ENCODE assay signal across 8 mouse cellular contexts in the genomic region with DNA sequence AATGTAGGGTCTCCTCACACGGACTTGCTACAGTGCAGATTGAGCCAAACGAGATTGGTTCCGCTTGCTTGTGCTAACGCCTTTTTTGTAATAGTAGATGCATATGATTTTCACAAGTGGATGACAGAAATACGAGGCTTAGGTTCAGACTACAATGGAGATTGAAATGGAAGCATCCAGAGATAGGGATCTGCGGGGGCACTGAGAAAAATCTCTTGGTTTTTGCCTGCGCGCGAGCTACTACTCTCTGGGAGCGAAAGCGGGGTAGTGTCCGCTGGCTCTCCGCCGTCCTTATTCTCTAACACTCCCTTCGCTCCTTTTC. TPM values are rescaled to one million over a fixed set of nuclear protein-coding genes. Genes with fewer than 3 reads are reported as not detected.
DNase-seq lines count a peak whose midpoint lies in the region; ATAC-seq and TF ChIP-seq lines count a peak whose summit lies in the region.

No protein-coding gene starts in this region.

- H3K27ac ChIP-seq in layer of hippocampus, adult 2 months = peak overlapping the region; percentile 99
- H3K27ac ChIP-seq in embryonic facial prominence, embryonic 13.5 days = peak overlapping the region; percentile 94
- peak overlapping the region; percentile 80 for H3K27ac ChIP-seq in intestine, postnatal 0 days (ENCODE audit: low read depth, low read length)
- H3K27ac ChIP-seq in neural tube, embryonic 12.5 days = peak overlapping the region; percentile 78; the same call in 1 of the 2 replicates

- no peak for TF ChIP-seq CTCF in layer of hippocampus, adult 2 months (conservative IDR thresholded peaks at IDR 0.05)
- no peak for TF ChIP-seq CTCF in intestine, postnatal 0 days (IDR thresholded peaks at IDR 0.05; ENCODE audit: low read depth)

- peaks cover 30% of the 10 kb centered on the region for H3K4me1 ChIP-seq in embryonic facial prominence, embryonic 13.5 days
- H3K4me1 ChIP-seq in intestine, postnatal 0 days (replicated peaks; ENCODE audit: control insufficient read depth, insufficient read depth, low read length) = 0 out of 2 replicates have a peak, but pooled peaks cover 6% of the 10 kb centered on the region
- peaks cover 26% of the 10 kb centered on the region for H3K4me1 ChIP-seq in neural tube, embryonic 12.5 days

- no peak for ATAC-seq in embryonic facial prominence, embryonic 13.5 days (ENCODE audit: insufficient number of reproducible peaks, insufficient read depth, low FRiP score, low TSS enrichment, low read depth)
- ATAC-seq in intestine, postnatal 0 days = no peak
- ATAC-seq in neural tube, embryonic 12.5 days (ENCODE audit: low FRiP score, low read depth) = no peak

- 7% methylated on average over 15 of the region's 15 CpGs for WGBS in embryonic facial prominence, embryonic 13.5 days
- WGBS in intestine, postnatal 0 days = 5% methylated on average over 15 of the region's 15 CpGs
- 6% methylated on average over 15 of the region's 15 CpGs for WGBS in neural tube, embryonic 12.5 days

- peak overlapping the region; percentile 100 for H3K9ac ChIP-seq in embryonic facial prominence, embryonic 13.5 days
- peak overlapping the region; percentile 98 for H3K9ac ChIP-seq in intestine, postnatal 0 days (ENCODE audit: low read depth, low read length)
- peak overlapping the region; percentile 99 for H3K9ac ChIP-seq in neural tube, embryonic 12.5 days

- peak overlapping the region; percentile 83 for H3K4me3 ChIP-seq in layer of hippocampus, adult 2 months
- peak overlapping the region; percentile 99 for H3K4me3 ChIP-seq in embryonic facial prominence, embryonic 13.5 days
- H3K4me3 ChIP-seq in intestine, postnatal 0 days (ENCODE audit: low read depth, low read length) = peak overlapping the region; percentile 95
- peak overlapping the region; percentile 100 for H3K4me3 ChIP-seq in neural tube, embryonic 12.5 days

- DNase-seq in layer of hippocampus, adult 2 months (ENCODE audit: low spot score in 2 of 2) = no peak
- no peak for DNase-seq in layer of hippocampus, postnatal 36 days
- no peak for DNase-seq in thymus, postnatal 0 days (ENCODE audit: low spot score)
- DNase-seq in right cerebral cortex, postnatal 10 days (ENCODE audit: low spot score in 2 of 2) = no peak
- no peak for DNase-seq in urinary bladder, adult 2 months (ENCODE audit: low spot score)

- H3K36me3 ChIP-seq in embryonic facial prominence, embryonic 13.5 days = peaks cover 32% of the 10 kb centered on the region
- peaks cover 27% of the 10 kb centered on the region for H3K36me3 ChIP-seq in intestine, postnatal 0 days (ENCODE audit: control insufficient read depth, insufficient read depth)
- H3K36me3 ChIP-seq in neural tube, embryonic 12.5 days = peaks cover 31% of the 10 kb centered on the region

- no peaks in the 10 kb centered on the region for H3K9me3 ChIP-seq in embryonic facial prominence, embryonic 13.5 days
- no peaks in the 10 kb centered on the region for H3K9me3 ChIP-seq in intestine, postnatal 0 days (ENCODE audit: control insufficient read depth)
- no peaks in the 10 kb centered on the region for H3K9me3 ChIP-seq in neural tube, embryonic 12.5 days

- no peaks in the 10 kb centered on the region for H3K27me3 ChIP-seq in embryonic facial prominence, embryonic 13.5 days
- H3K27me3 ChIP-seq in intestine, postnatal 0 days (replicated peaks; ENCODE audit: control insufficient read depth, insufficient read depth, low read length) = no peaks in the 10 kb centered on the region
- no peaks in the 10 kb centered on the region for H3K27me3 ChIP-seq in neural tube, embryonic 12.5 days (replicated peaks)

- peak overlapping the region; percentile 92 for H3K4me2 ChIP-seq in embryonic facial prominence, embryonic 13.5 days
- H3K4me2 ChIP-seq in intestine, postnatal 0 days (replicated peaks; ENCODE audit: low read depth) = peak overlapping the region; percentile 79
- H3K4me2 ChIP-seq in neural tube, embryonic 12.5 days (replicated peaks) = peak overlapping the region; percentile 75

RNA-seq across cellular contexts. Expression of a gene that starts 0.3 kb away (rescaled TPM):
- 100 to 1,000 TPM; 615 to 621 TPM for total RNA-seq in layer of hippocampus, adult 2 months (2021)
- total RNA-seq in layer of hippocampus, postnatal 36 days (2021) = 100 to 1,000 TPM; 586 to 604 TPM
- 983 and 1,161 TPM in 2 replicates for polyA plus RNA-seq in embryonic facial prominence, embryonic 13.5 days (2015; fragmentation: Nextera tagmentation; extraction: Ambion mirVana)
- polyA plus RNA-seq in intestine, postnatal 0 days (2015; fragmentation: Nextera tagmentation; extraction: Ambion mirVana) = 668 and 699 TPM in 2 replicates
- polyA plus RNA-seq in neural tube, embryonic 12.5 days (2016; fragmentation: Nextera tagmentation; extraction: Ambion mirVana) = 709 and 737 TPM in 2 replicates
- polyA plus RNA-seq in thymus, postnatal 0 days (2015; fragmentation: Nextera tagmentation; extraction: Ambion mirVana) = 1,510 and 1,580 TPM in 2 replicates
- 1,600 and 1,809 TPM in 2 replicates for polyA plus RNA-seq in urinary bladder, adult 2 months (2012; rRNA removed)

RNA-seq across cellular contexts. Expression of a gene that starts 3.4 kb away (rescaled TPM):
- total RNA-seq in layer of hippocampus, adult 2 months (2021) = 100 to 1,000 TPM; 139 to 142 TPM
- total RNA-seq in layer of hippocampus, postnatal 36 days (2021) = 100 to 1,000 TPM; 135 TPM
- polyA plus RNA-seq in embryonic facial prominence, embryonic 13.5 days (2015; fragmentation: Nextera tagmentation; extraction: Ambion mirVana) = 16.6 and 17.3 TPM in 2 replicates
- polyA plus RNA-seq in intestine, postnatal 0 days (2015; fragmentation: Nextera tagmentation; extraction: Ambion mirVana) = 2.8 and 3.2 TPM in 2 replicates
- 38.2 and 40.9 TPM in 2 replicates for polyA plus RNA-seq in neural tube, embryonic 12.5 days (2016; fragmentation: Nextera tagmentation; extraction: Ambion mirVana)
- polyA plus RNA-seq in thymus, postnatal 0 days (2015; fragmentation: Nextera tagmentation; extraction: Ambion mirVana) = 3.9 and 5.0 TPM in 2 replicates
- polyA plus RNA-seq in urinary bladder, adult 2 months (2012; rRNA removed) = 12.1 and 12.4 TPM in 2 replicates

RNA-seq across cellular contexts. Expression of a gene that starts 27.1 kb away (rescaled TPM):
- total RNA-seq in layer of hippocampus, adult 2 months (2021) = 10 to 100 TPM; 50.2 to 50.8 TPM
- total RNA-seq in layer of hippocampus, postnatal 36 days (2021) = 10 to 100 TPM; 46.5 to 56.2 TPM
- polyA plus RNA-seq in embryonic facial prominence, embryonic 13.5 days (2015; fragmentation: Nextera tagmentation; extraction: Ambion mirVana) = 0.30 and 0.65 TPM in 2 replicates
- polyA plus RNA-seq in intestine, postnatal 0 days (2015; fragmentation: Nextera tagmentation; extraction: Ambion mirVana) = 0.13 TPM in 1 of 2 replicates, not detected in the other
- 10.2 and 11.2 TPM in 2 replicates for polyA plus RNA-seq in neural tube, embryonic 12.5 days (2016; fragmentation: Nextera tagmentation; extraction: Ambion mirVana)
- polyA plus RNA-seq in thymus, postnatal 0 days (2015; fragmentation: Nextera tagmentation; extraction: Ambion mirVana) = 0.23 and 0.45 TPM in 2 replicates
- polyA plus RNA-seq in urinary bladder, adult 2 months (2012; rRNA removed) = 0.14 and 0.41 TPM in 2 replicates

RNA-seq across cellular contexts. Expression of a gene that starts 30.2 kb away (rescaled TPM):
- 1 to 10 TPM; 1.4 to 1.7 TPM for total RNA-seq in layer of hippocampus, adult 2 months (2021)
- 1 to 10 TPM; 1.0 to 1.1 TPM for total RNA-seq in layer of hippocampus, postnatal 36 days (2021)
- 9.6 and 14.7 TPM in 2 replicates for polyA plus RNA-seq in embryonic facial prominence, embryonic 13.5 days (2015; fragmentation: Nextera tagmentation; extraction: Ambion mirVana)
- 4.2 and 4.4 TPM in 2 replicates for polyA plus RNA-seq in intestine, postnatal 0 days (2015; fragmentation: Nextera tagmentation; extraction: Ambion mirVana)
- 6.8 and 8.6 TPM in 2 replicates for polyA plus RNA-seq in neural tube, embryonic 12.5 days (2016; fragmentation: Nextera tagmentation; extraction: Ambion mirVana)
- polyA plus RNA-seq in thymus, postnatal 0 days (2015; fragmentation: Nextera tagmentation; extraction: Ambion mirVana) = 201 and 211 TPM in 2 replicates
- polyA plus RNA-seq in urinary bladder, adult 2 months (2012; rRNA removed) = 3.2 and 3.9 TPM in 2 replicates

RNA-seq across cellular contexts. Expression of a gene that starts 40.0 kb away (rescaled TPM):
- total RNA-seq in layer of hippocampus, adult 2 months (2021) = 10 to 100 TPM in 1 of 2 experiments, 1 to 10 TPM in 1; 9.0 to 10.3 TPM
- total RNA-seq in layer of hippocampus, postnatal 36 days (2021) = 10 to 100 TPM in 1 of 2 experiments, 1 to 10 TPM in 1; 8.2 to 10.0 TPM
- 0.18 and 0.34 TPM in 2 replicates for polyA plus RNA-seq in embryonic facial prominence, embryonic 13.5 days (2015; fragmentation: Nextera tagmentation; extraction: Ambion mirVana)
- polyA plus RNA-seq in intestine, postnatal 0 days (2015; fragmentation: Nextera tagmentation; extraction: Ambion mirVana) = 0.30 and 0.31 TPM in 2 replicates
- polyA plus RNA-seq in neural tube, embryonic 12.5 days (2016; fragmentation: Nextera tagmentation; extraction: Ambion mirVana) = 0.24 and 0.68 TPM in 2 replicates
- polyA plus RNA-seq in thymus, postnatal 0 days (2015; fragmentation: Nextera tagmentation; extraction: Ambion mirVana) = 36.6 and 42.0 TPM in 2 replicates
- 3.6 and 5.3 TPM in 2 replicates for polyA plus RNA-seq in urinary bladder, adult 2 months (2012; rRNA removed)
